Mouse (Mus musculus): Measurements from ENCODE around the gene Atp8b5. TPM values are rescaled to one million over a fixed set of nuclear protein-coding genes. Genes with fewer than 3 reads are reported as not detected.

Gene Atp8b5
- polyA plus RNA-seq, 1 experiment from 2014 or later = 0.27 TPM

DNA sequence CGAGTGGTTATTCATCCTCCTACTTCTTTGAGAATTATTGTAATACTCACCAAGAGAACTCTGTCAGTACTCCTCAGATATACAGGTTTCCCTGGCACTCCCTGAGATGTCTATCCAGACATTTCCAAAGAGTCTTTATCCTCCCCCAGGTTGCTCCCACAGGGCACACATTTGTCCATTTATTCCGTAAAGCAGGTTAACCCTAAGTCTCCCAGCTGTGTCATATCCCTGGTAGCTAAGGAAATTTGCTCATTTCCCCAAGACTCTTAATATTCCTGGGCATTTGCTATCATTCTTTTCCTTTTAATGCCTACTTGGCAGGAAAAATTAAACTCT lies 332 bp downstream of the Atp8b5 start:
- Histone ChIP-seq H3K4me2 (replicated peaks; ENCODE audit: low read depth, low read length) (peak overlapping the region; percentile 51; the same call in 1 of the 2 replicates), H3K4me1 (ENCODE audit: control insufficient read depth, insufficient read depth, low read length) (no peaks in the 10 kb centered on the region), H3K27ac (ENCODE audit: low read length) (no peak overlapping the region), H3K27me3 (ENCODE audit: control insufficient read depth, insufficient read depth, low read length) (no peaks in the 10 kb centered on the region), H3K9ac (replicated peaks; ENCODE audit: low read depth, low read length) (no peak overlapping the region), H3K4me3 (ENCODE audit: low read depth, low read length) (peak overlapping the region; percentile 25; the same call in 1 of the 2 replicates), H3K36me3 (ENCODE audit: control insufficient read depth, insufficient read depth, low read length) (no peaks in the 10 kb centered on the region), H3K9me3 (ENCODE audit: control insufficient read depth, low read depth, low read length) (no peaks in the 10 kb centered on the region)
- WGBS = 11% methylated on average over 2 of the region's 2 CpGs
- ATAC-seq (ENCODE audit: insufficient number of reproducible peaks, insufficient read depth, low FRiP score, low read depth) = no peak

DNA sequence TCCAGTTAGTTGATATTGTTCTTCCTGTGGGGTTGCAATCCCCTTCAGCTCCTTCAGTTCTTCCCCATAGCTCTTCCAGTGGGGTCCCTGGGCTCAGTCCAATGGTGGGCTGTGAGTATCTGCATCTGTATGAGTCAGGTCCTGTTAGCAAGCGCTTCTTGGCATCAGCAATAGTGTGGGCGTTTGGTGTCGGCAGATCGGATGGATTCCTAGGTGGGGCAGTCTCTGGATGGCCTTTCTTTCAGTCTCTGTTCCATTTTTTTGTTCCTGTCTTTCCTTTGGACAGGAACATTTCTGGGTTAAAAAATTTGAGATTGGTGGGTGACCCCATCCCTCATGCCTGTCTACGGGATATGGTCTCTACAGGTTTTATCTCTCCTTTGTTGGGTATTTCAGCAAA lies 18.5 kb downstream of the Atp8b5 start:
- 90% methylated on average over 5 of the region's 5 CpGs for WGBS
- H3K9ac ChIP-seq (replicated peaks; ENCODE audit: low read depth, low read length) = no peak overlapping the region
- H3K4me1 ChIP-seq (ENCODE audit: control insufficient read depth, insufficient read depth, low read length) = no peaks in the 10 kb centered on the region
- H3K4me3 ChIP-seq (ENCODE audit: low read depth, low read length) = no peak overlapping the region
- H3K27ac ChIP-seq (ENCODE audit: low read length) = no peak overlapping the region
- no peaks in the 10 kb centered on the region for H3K9me3 ChIP-seq (ENCODE audit: control insufficient read depth, low read depth, low read length)
- no peak for ATAC-seq (ENCODE audit: insufficient number of reproducible peaks, insufficient read depth, low FRiP score, low read depth)
- no peaks in the 10 kb centered on the region for H3K27me3 ChIP-seq (ENCODE audit: control insufficient read depth, insufficient read depth, low read length)
- no peaks in the 10 kb centered on the region for H3K36me3 ChIP-seq (ENCODE audit: control insufficient read depth, insufficient read depth, low read length)
- H3K4me2 ChIP-seq (replicated peaks; ENCODE audit: low read depth, low read length) = no peak overlapping the region

DNA sequence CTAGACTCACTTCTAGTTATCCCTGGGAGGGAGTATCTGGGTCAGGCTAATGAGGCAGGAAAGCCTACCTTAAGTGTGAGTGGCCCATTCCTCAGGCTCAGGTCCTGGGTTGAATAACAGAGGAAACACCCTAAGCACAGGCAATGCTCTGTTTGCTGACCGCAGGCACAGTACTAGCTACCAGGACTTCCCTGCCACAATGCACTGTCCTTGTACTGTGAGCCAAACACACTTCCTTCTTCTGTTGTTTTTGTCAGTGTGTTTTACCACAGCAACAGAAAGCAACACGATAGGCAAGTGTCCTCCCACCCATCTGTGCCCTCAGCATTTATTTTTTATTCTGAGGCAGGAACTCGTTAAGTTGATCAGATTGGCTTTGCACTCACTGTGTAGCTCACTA lies 20.3 kb downstream of the Atp8b5 start:
- Histone ChIP-seq H3K27ac (ENCODE audit: low read length) (no peak overlapping the region), H3K4me3 (ENCODE audit: low read depth, low read length) (no peak overlapping the region)
- WGBS = 82% methylated on average over 3 of the region's 3 CpGs

DNA sequence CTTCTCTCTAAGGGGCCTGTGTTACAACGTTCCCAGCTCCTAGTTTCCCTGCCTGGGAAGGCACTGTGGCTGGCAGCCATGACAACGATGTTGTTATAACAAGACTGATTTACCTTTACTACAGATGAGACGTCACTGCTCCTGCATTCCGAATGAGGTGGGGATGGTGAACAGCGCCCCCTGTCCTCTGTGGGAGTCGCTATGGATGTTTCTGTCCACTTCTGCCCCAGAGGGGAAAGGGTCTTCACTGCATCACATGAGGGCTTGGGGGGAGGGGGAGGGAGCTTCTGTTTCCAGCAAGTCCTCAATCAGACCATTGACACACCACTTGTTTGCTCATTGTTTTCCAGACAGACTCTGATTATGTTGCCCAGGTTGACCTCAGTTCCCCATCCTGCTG lies 27.0 kb downstream of the Atp8b5 start:
- H3K27ac ChIP-seq (ENCODE audit: low read length) = no peak overlapping the region
- H3K36me3 ChIP-seq (ENCODE audit: control insufficient read depth, insufficient read depth, low read length) = no peaks in the 10 kb centered on the region
- H3K4me2 ChIP-seq (replicated peaks; ENCODE audit: low read depth, low read length) = no peak overlapping the region
- H3K4me1 ChIP-seq (ENCODE audit: control insufficient read depth, insufficient read depth, low read length) = no peaks in the 10 kb centered on the region
- ATAC-seq (ENCODE audit: insufficient number of reproducible peaks, insufficient read depth, low FRiP score, low read depth) = no peak
- no peak overlapping the region for H3K9ac ChIP-seq (replicated peaks; ENCODE audit: low read depth, low read length)
- 25% methylated on average over 6 of the region's 6 CpGs for WGBS
- H3K27me3 ChIP-seq (ENCODE audit: control insufficient read depth, insufficient read depth, low read length) = no peaks in the 10 kb centered on the region
- H3K9me3 ChIP-seq (ENCODE audit: control insufficient read depth, low read depth, low read length) = no peaks in the 10 kb centered on the region
- H3K4me3 ChIP-seq (ENCODE audit: low read depth, low read length) = no peak overlapping the region

More for the DNA sequence above, 20.3 kb downstream of the Atp8b5 start:
- H3K4me2 ChIP-seq (replicated peaks; ENCODE audit: low read depth, low read length) = no peak overlapping the region
- no peaks in the 10 kb centered on the region for H3K4me1 ChIP-seq (ENCODE audit: control insufficient read depth, insufficient read depth, low read length)
- no peaks in the 10 kb centered on the region for H3K9me3 ChIP-seq (ENCODE audit: control insufficient read depth, low read depth, low read length)
- H3K9ac ChIP-seq (replicated peaks; ENCODE audit: low read depth, low read length) = no peak overlapping the region
- ATAC-seq (ENCODE audit: insufficient number of reproducible peaks, insufficient read depth, low FRiP score, low read depth) = no peak
- no peaks in the 10 kb centered on the region for H3K27me3 ChIP-seq (ENCODE audit: control insufficient read depth, insufficient read depth, low read length)
- H3K36me3 ChIP-seq (ENCODE audit: control insufficient read depth, insufficient read depth, low read length) = no peaks in the 10 kb centered on the region

DNA sequence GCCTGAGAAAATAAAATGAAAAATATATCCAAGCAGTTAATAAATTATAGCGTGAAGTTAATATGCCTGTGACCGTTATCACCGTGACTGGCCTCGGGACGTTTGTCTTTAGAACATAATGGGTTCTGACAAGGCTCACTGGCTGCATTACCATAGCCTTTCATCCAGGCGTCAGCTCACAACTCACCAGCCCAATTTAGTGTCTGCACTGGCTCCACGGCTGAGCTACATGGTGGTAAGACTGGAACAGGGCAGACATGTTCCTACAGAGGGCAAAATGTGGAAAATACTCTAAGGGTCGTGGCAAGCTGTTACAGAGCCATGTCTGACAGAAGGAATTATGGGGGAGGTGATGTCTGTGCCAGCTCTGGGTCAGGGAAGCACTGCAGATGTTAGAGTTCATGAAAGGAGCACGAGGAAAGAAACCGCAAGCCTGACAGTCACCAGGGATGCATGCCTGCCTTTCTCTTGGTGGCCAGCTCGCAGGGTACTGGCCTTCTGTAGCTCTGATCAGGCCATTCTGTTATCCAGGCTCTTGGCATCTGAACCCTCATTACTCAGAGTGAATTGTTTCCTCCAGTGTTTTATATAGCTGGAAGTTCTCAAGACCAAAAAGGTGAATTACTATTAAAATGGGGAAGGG lies 42.9 kb downstream of the Atp8b5 start:
- no peak for ATAC-seq (ENCODE audit: insufficient number of reproducible peaks, insufficient read depth, low FRiP score, low read depth)

DNA sequence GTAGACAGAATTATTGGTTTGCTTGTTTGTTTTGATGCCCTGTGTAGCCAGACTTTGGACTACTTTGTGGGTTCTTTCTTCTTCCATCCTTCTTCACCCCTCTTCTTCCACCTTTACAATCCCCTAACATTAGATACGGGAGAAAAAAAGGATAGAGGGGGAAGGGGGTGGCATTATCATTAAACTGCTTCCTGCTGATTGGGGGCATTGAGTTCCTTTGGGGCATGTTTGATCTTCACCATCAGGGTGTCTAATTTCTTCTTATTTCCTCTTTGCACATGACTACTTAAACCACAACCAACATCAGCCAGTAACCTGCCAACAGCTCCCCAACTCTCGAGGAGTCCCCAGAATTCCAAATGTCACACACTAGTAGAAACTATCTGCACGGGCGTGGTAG lies 54.6 kb downstream of the Atp8b5 start:
- no peaks in the 10 kb centered on the region for H3K4me1 ChIP-seq (ENCODE audit: control insufficient read depth, insufficient read depth, low read length)
- no peaks in the 10 kb centered on the region for H3K9me3 ChIP-seq (ENCODE audit: control insufficient read depth, low read depth, low read length)
- H3K4me2 ChIP-seq (replicated peaks; ENCODE audit: low read depth, low read length) = no peak overlapping the region
- no peaks in the 10 kb centered on the region for H3K27me3 ChIP-seq (ENCODE audit: control insufficient read depth, insufficient read depth, low read length)
- ATAC-seq (ENCODE audit: insufficient number of reproducible peaks, insufficient read depth, low FRiP score, low read depth) = no peak
- 89% methylated on average over 4 of the region's 4 CpGs for WGBS
- no peak overlapping the region for H3K9ac ChIP-seq (replicated peaks; ENCODE audit: low read depth, low read length)
- no peak overlapping the region for H3K4me3 ChIP-seq (ENCODE audit: low read depth, low read length)
- H3K36me3 ChIP-seq (ENCODE audit: control insufficient read depth, insufficient read depth, low read length) = no peaks in the 10 kb centered on the region
- no peak overlapping the region for H3K27ac ChIP-seq (ENCODE audit: low read length)

More for the DNA sequence above, 42.9 kb downstream of the Atp8b5 start:
- WGBS = 59% methylated on average over 11 of the region's 11 CpGs
- Histone ChIP-seq H3K27ac (ENCODE audit: low read length) (no peak overlapping the region), H3K36me3 (ENCODE audit: control insufficient read depth, insufficient read depth, low read length) (no peaks in the 10 kb centered on the region), H3K9ac (replicated peaks; ENCODE audit: low read depth, low read length) (no peak overlapping the region), H3K4me3 (ENCODE audit: low read depth, low read length) (no peak overlapping the region), H3K4me1 (ENCODE audit: control insufficient read depth, insufficient read depth, low read length) (no peaks in the 10 kb centered on the region), H3K27me3 (ENCODE audit: control insufficient read depth, insufficient read depth, low read length) (no peaks in the 10 kb centered on the region), H3K4me2 (replicated peaks; ENCODE audit: low read depth, low read length) (no peak overlapping the region), H3K9me3 (ENCODE audit: control insufficient read depth, low read depth, low read length) (no peaks in the 10 kb centered on the region)

DNA sequence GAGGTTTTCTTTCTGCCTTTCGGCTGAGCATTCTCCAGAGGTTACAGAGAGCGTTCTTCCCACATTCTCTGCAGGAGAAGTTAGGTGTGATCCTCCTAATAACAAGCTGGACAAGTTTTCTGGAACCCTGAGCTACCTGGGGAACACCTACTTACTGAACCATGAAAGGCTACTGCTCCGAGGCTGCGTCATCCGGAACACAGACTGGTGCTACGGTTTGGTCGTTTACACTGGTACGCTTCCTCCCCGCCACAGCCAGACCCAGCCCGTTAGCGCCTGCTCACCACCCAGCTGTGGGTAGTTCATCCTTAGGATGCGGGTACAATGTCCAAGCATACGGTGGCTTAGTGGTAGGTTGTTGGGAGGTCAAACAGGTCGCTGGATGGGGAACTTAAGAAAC lies 55.4 kb downstream of the Atp8b5 start:
- Histone ChIP-seq H3K4me1 (ENCODE audit: control insufficient read depth, insufficient read depth, low read length) (no peaks in the 10 kb centered on the region), H3K4me2 (replicated peaks; ENCODE audit: low read depth, low read length) (no peak overlapping the region), H3K27ac (ENCODE audit: low read length) (no peak overlapping the region), H3K36me3 (ENCODE audit: control insufficient read depth, insufficient read depth, low read length) (no peaks in the 10 kb centered on the region), H3K27me3 (ENCODE audit: control insufficient read depth, insufficient read depth, low read length) (no peaks in the 10 kb centered on the region), H3K9ac (replicated peaks; ENCODE audit: low read depth, low read length) (no peak overlapping the region), H3K9me3 (ENCODE audit: control insufficient read depth, low read depth, low read length) (no peaks in the 10 kb centered on the region), H3K4me3 (ENCODE audit: low read depth, low read length) (no peak overlapping the region)
- 84% methylated on average over 14 of the region's 14 CpGs for WGBS
- no peak for ATAC-seq (ENCODE audit: insufficient number of reproducible peaks, insufficient read depth, low FRiP score, low read depth)

DNA sequence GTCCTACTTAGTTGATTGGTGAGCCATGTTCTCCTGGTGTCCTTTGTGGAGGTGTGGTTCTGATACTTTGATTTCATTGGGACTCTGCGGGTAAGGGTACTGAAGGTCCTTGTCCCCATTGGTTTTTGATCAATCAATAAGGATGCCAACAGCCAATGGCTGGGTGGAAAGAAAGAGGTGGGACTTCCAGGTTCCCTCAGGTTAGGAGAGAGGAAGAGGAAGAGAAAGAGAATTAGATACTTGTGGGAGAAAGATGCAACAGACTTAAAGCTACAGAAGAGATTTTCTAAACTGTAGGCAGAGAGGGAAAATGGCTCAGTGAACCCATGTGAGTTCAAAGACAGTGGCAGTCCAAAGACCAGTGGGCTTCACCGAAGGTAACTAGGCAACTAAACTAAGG lies 60.2 kb downstream of the Atp8b5 start:
- H3K4me2 ChIP-seq (replicated peaks; ENCODE audit: low read depth, low read length) = no peak overlapping the region
- no peaks in the 10 kb centered on the region for H3K36me3 ChIP-seq (ENCODE audit: control insufficient read depth, insufficient read depth, low read length)
- no peak overlapping the region for H3K27ac ChIP-seq (ENCODE audit: low read length)
- H3K4me3 ChIP-seq (ENCODE audit: low read depth, low read length) = no peak overlapping the region
- no peaks in the 10 kb centered on the region for H3K9me3 ChIP-seq (ENCODE audit: control insufficient read depth, low read depth, low read length)
- no peak for ATAC-seq (ENCODE audit: insufficient number of reproducible peaks, insufficient read depth, low FRiP score, low read depth)
- H3K4me1 ChIP-seq (ENCODE audit: control insufficient read depth, insufficient read depth, low read length) = no peaks in the 10 kb centered on the region
- no peaks in the 10 kb centered on the region for H3K27me3 ChIP-seq (ENCODE audit: control insufficient read depth, insufficient read depth, low read length)
- WGBS = 96% methylated on average over 2 of the region's 2 CpGs
- H3K9ac ChIP-seq (replicated peaks; ENCODE audit: low read depth, low read length) = no peak overlapping the region

DNA sequence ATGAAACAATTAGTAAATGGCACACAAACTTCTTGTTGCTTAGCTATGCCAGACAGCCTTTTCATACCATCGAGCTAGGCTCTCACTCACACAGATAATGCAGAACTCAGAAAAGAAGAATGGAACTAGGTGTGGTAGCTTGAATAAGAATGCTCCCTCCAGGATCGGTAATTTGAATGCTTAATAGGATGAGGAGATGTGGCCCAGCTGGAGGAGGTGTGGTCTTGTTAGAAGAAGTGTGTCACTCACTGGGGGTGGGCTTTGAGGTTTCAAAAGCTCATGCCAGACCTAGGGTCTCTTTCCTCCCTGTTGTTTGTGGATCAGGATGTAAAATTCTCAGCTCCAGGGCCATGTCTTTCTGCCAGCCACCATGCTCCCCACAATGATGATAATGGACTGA lies 67.8 kb downstream of the Atp8b5 start:
- Histone ChIP-seq H3K9ac (replicated peaks; ENCODE audit: low read depth, low read length) (no peak overlapping the region), H3K4me3 (ENCODE audit: low read depth, low read length) (no peak overlapping the region), H3K4me2 (replicated peaks; ENCODE audit: low read depth, low read length) (no peak overlapping the region), H3K9me3 (ENCODE audit: control insufficient read depth, low read depth, low read length) (peaks cover 9% of the 10 kb centered on the region; the same call in 1 of the 2 replicates), H3K27me3 (ENCODE audit: control insufficient read depth, insufficient read depth, low read length) (no peaks in the 10 kb centered on the region), H3K27ac (ENCODE audit: low read length) (no peak overlapping the region), H3K4me1 (ENCODE audit: control insufficient read depth, insufficient read depth, low read length) (no peaks in the 10 kb centered on the region), H3K36me3 (ENCODE audit: control insufficient read depth, insufficient read depth, low read length) (no peaks in the 10 kb centered on the region)
- WGBS = 42% methylated on average over 2 of the region's 2 CpGs
- no peak for ATAC-seq (ENCODE audit: insufficient number of reproducible peaks, insufficient read depth, low FRiP score, low read depth)

All from stomach, embryonic 14.5 days (tissue).